13 mouse cellular contexts compared by ENCODE assay signal in the genomic region with DNA sequence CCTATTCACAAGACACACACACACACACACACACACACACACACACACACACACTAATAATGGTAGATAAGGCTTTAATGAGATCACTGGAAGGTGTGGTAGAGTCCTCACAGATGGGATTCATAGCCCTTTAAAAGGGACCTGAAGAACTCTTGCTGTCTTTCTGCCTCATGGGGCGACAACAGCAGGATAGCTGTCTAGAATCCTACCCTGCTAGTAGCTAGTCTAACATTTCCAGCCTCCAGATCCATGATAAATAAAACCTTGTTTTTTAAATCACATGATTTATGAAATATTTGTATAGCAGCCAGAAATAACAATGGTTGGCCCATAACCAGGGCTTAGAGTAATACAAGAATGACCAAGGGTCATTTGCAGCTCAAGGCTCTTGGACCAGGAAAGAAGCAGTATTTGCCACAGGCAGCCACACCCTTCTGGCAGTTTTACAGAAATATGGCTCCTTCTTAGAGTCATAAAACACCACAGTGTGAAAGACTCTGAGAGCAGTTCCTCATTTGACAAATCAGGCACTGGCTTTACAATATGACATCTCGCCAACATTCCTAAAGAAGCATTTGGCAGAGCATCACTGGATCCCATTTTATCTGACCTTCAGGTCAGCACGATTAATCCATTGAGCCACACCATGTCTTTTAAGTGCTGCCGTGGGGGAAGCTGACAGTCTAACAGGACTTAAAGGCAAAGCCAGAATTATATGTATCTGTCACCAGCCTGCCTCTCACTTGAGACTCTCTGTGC.
DNase-seq lines count a peak whose midpoint lies in the region; ATAC-seq and TF ChIP-seq lines count a peak whose summit lies in the region.
"Had no signal": no experiment of that assay in that cellular context is flagged by ENCODE, and none has a peak within 500 bp of the region (broad histone marks: within the 10 kb centered on the region; RNA-seq: fewer than 3 reads in every experiment).

No protein-coding gene starts in this region.

- H3K36me3 ChIP-seq in embryonic facial prominence, embryonic 14.5 days (ENCODE audit: control insufficient read depth, insufficient read depth, low read length) = no peaks in the 10 kb centered on the region
- H3K36me3 ChIP-seq in embryonic facial prominence, embryonic 10.5 days (replicated peaks) = no peaks in the 10 kb centered on the region
- H3K36me3 ChIP-seq in intestine, embryonic 16.5 days (ENCODE audit: control insufficient read depth, insufficient read depth, low read length) = no peaks in the 10 kb centered on the region
- no peaks in the 10 kb centered on the region for H3K36me3 ChIP-seq in lung, postnatal 0 days (ENCODE audit: insufficient read depth, low read length)
- H3K36me3 ChIP-seq: hindbrain, embryonic 15.5 days; neural tube, embryonic 12.5 days had no signal

- 0 out of 2 replicates have a peak, but pooled peaks have one; percentile 9 for ATAC-seq in embryonic facial prominence, embryonic 14.5 days (ENCODE audit: low read depth)
- peak; percentile 98 for ATAC-seq in intestine, embryonic 16.5 days
- peak; percentile 64 for ATAC-seq in lung, postnatal 0 days
- ATAC-seq: Patski had no signal

- no peak overlapping the region for H3K27ac ChIP-seq in embryonic facial prominence, embryonic 14.5 days (replicated peaks; ENCODE audit: low read depth, low read length)
- H3K27ac ChIP-seq in embryonic facial prominence, embryonic 10.5 days (replicated peaks) = no peak overlapping the region
- H3K27ac ChIP-seq in intestine, embryonic 16.5 days (ENCODE audit: low read length) = no peak overlapping the region
- no peak overlapping the region for H3K27ac ChIP-seq in lung, postnatal 0 days (ENCODE audit: low read length)
- H3K27ac ChIP-seq: hindbrain, embryonic 15.5 days; neural tube, embryonic 12.5 days had no signal

- no peak for TF ChIP-seq CTCF in lung, postnatal 0 days (IDR thresholded peaks at IDR 0.05)

- 48% methylated on average over 4 of the region's 4 CpGs for WGBS in embryonic facial prominence, embryonic 14.5 days
- 67% methylated on average over 4 of the region's 4 CpGs for WGBS in embryonic facial prominence, embryonic 10.5 days
- WGBS in intestine, embryonic 16.5 days = 45% methylated on average over 4 of the region's 4 CpGs
- WGBS in lung, postnatal 0 days = 42% methylated on average over 4 of the region's 4 CpGs

- no peak overlapping the region for H3K4me2 ChIP-seq in embryonic facial prominence, embryonic 14.5 days (ENCODE audit: low read depth, low read length)
- H3K4me2 ChIP-seq in intestine, embryonic 16.5 days (ENCODE audit: low read depth, low read length) = no peak overlapping the region
- no peak overlapping the region for H3K4me2 ChIP-seq in lung, postnatal 0 days (replicated peaks; ENCODE audit: low read depth, low read length)
- H3K4me2 ChIP-seq: hindbrain, embryonic 15.5 days; neural tube, embryonic 12.5 days had no signal

- H3K9me3 ChIP-seq in embryonic facial prominence, embryonic 14.5 days (ENCODE audit: control insufficient read depth, low read length) = no peaks in the 10 kb centered on the region
- no peaks in the 10 kb centered on the region for H3K9me3 ChIP-seq in embryonic facial prominence, embryonic 10.5 days
- no peaks in the 10 kb centered on the region for H3K9me3 ChIP-seq in intestine, embryonic 16.5 days (ENCODE audit: control insufficient read depth, low read length)
- H3K9me3 ChIP-seq in lung, postnatal 0 days (ENCODE audit: low read length) = no peaks in the 10 kb centered on the region
- H3K9me3 ChIP-seq: hindbrain, embryonic 15.5 days; neural tube, embryonic 12.5 days had no signal

- TF ChIP-seq EP300 in lung, postnatal 0 days (IDR thresholded peaks at IDR 0.05) = no peak

- H3K4me1 ChIP-seq in embryonic facial prominence, embryonic 14.5 days (ENCODE audit: control insufficient read depth, insufficient read depth, low read length) = no peaks in the 10 kb centered on the region
- H3K4me1 ChIP-seq in embryonic facial prominence, embryonic 10.5 days = no peaks in the 10 kb centered on the region
- 0 out of 2 replicates have a peak, but pooled peaks cover 3% of the 10 kb centered on the region for H3K4me1 ChIP-seq in intestine, embryonic 16.5 days (ENCODE audit: control insufficient read depth, insufficient read depth, low read length)
- H3K4me1 ChIP-seq in lung, postnatal 0 days (ENCODE audit: insufficient read depth, low read depth, low read length) = no peaks in the 10 kb centered on the region
- H3K4me1 ChIP-seq: megakaryocyte, embryonic 14.5 days; neural tube, embryonic 12.5 days had no signal

- H3K4me3 ChIP-seq in embryonic facial prominence, embryonic 14.5 days (ENCODE audit: low read depth, low read length) = no peak overlapping the region
- no peak overlapping the region for H3K4me3 ChIP-seq in embryonic facial prominence, embryonic 10.5 days
- H3K4me3 ChIP-seq in intestine, embryonic 16.5 days (ENCODE audit: low read length) = no peak overlapping the region
- H3K4me3 ChIP-seq in lung, postnatal 0 days (ENCODE audit: low read depth, low read length) = no peak overlapping the region
- H3K4me3 ChIP-seq: hindbrain, embryonic 15.5 days; megakaryocyte, embryonic 14.5 days; neural tube, embryonic 12.5 days had no signal

- no peaks in the 10 kb centered on the region for H3K27me3 ChIP-seq in embryonic facial prominence, embryonic 14.5 days (replicated peaks; ENCODE audit: control insufficient read depth, insufficient read depth, low read length)
- no peaks in the 10 kb centered on the region for H3K27me3 ChIP-seq in embryonic facial prominence, embryonic 10.5 days (replicated peaks; ENCODE audit: low read depth, poor library complexity, severe bottlenecking)
- no peaks in the 10 kb centered on the region for H3K27me3 ChIP-seq in intestine, embryonic 16.5 days (replicated peaks; ENCODE audit: control insufficient read depth, insufficient read depth, low read length)
- H3K27me3 ChIP-seq in lung, postnatal 0 days (replicated peaks; ENCODE audit: insufficient read depth, low read length) = no peaks in the 10 kb centered on the region
- H3K27me3 ChIP-seq: hindbrain, embryonic 15.5 days; megakaryocyte, embryonic 14.5 days; neural tube, embryonic 12.5 days; Patski had no signal

- intact Hi-C loops in left cerebral cortex, postnatal 14 days (cut with DNase I) = no loop called here

- peak; percentile 82 for DNase-seq in embryonic facial prominence, embryonic 14.5 days (ENCODE audit: low spot score)
- no peak for DNase-seq in embryonic facial prominence, embryonic 10.5 days (ENCODE audit: low spot score)
- DNase-seq in Muller cell, postnatal 12 days (ENCODE audit: inconsistent ontology term) = peak; percentile 75
- DNase-seq in lung, postnatal 0 days (ENCODE audit: low spot score) = peak; percentile 49
- DNase-seq in right cerebral cortex, postnatal 14 days = no peak
- DNase-seq in thymus, postnatal 4 days = no peak
- DNase-seq in left cerebral cortex, postnatal 14 days (ENCODE audit: low spot score in 2 of 2) = no peak
- DNase-seq: B cell, adult 2 months had no signal

- H3K9ac ChIP-seq in embryonic facial prominence, embryonic 14.5 days (ENCODE audit: low read depth, low read length) = no peak overlapping the region
- no peak overlapping the region for H3K9ac ChIP-seq in intestine, embryonic 16.5 days (ENCODE audit: low read depth, low read length)
- no peak overlapping the region for H3K9ac ChIP-seq in lung, postnatal 0 days (replicated peaks; ENCODE audit: low read depth)
- H3K9ac ChIP-seq: hindbrain, embryonic 15.5 days; neural tube, embryonic 12.5 days had no signal

Comparison
In these comparisons a context has a peak if more than half of its experiments do, and no peak if none do; other contexts are left out.
1. DNase-seq: peak in embryonic facial prominence, embryonic 14.5 days (single experiment), Muller cell, postnatal 12 days (single experiment) and lung, postnatal 0 days (single experiment); none in embryonic facial prominence, embryonic 10.5 days (single experiment), right cerebral cortex, postnatal 14 days (single experiment), thymus, postnatal 4 days (single experiment) and left cerebral cortex, postnatal 14 days (0 of 2).
2. ATAC-seq: peak in every context shown above with its lines; median percentile 98 in intestine, embryonic 16.5 days; 64 in lung, postnatal 0 days; 9 in embryonic facial prominence, embryonic 14.5 days.